Mouse (Mus musculus): ENCODE measurements around the gene Fchsd2.

GRCm38 (mm10) chr7:101310327-101311028 is 217.8 kb downstream of the Fchsd2 start:
- TF ChIP-seq CTCF (IDR thresholded peaks at IDR 0.05; ENCODE audit: insufficient read depth, low read length) (peak; percentile 52), POLR2A (IDR thresholded peaks at IDR 0.05; ENCODE audit: borderline replicate concordance, extremely low read depth, low read depth, low read length) (peak; percentile 77; the same call in 1 of the 2 replicates)
